Mouse (Mus musculus) forebrain, postnatal 0 days (tissue): ENCODE results near the gene Muc2. TPM values are rescaled to one million over a fixed set of nuclear protein-coding genes. Genes with fewer than 3 reads are reported as not detected.

Experiments
- ATAC-seq: fragments of 200-750 bp; cut with Nextera tagmentation; 2 replicates; pipeline ENCODE4 v1.8.0; 2017; ENCODE audit warnings: mild to moderate bottlenecking, moderate library complexity
- DNase-seq: peaks from one replicate; pipeline ENCODE4 v3.0.0-alpha.2; 2015
- H3K27ac ChIP-seq: fragments of 300-500 bp; sonication (generic); 2 replicates; pipeline ENCODE4 v1.5.1; 2014; ENCODE audit warnings: low read depth, mild to moderate bottlenecking, antibody characterized with exemption, low read length, moderate library complexity, mixed read lengths
- H3K27me3 ChIP-seq: fragments of 300-500 bp; sonication (generic); 2 replicates; pipeline ENCODE4 v1.6.1; 2014; ENCODE audit warnings: mild to moderate bottlenecking, low read length, mixed read lengths; ENCODE audit not compliant: insufficient read depth
- H3K36me3 ChIP-seq: fragments of 300-500 bp; sonication (generic); 2 replicates; pipeline ENCODE4 v1.6.1; 2014; ENCODE audit warnings: mild to moderate bottlenecking, moderate library complexity; ENCODE audit not compliant: insufficient read depth
- H3K4me1 ChIP-seq: fragments of 300-500 bp; sonication (generic); 2 replicates; pipeline ENCODE4 v1.6.1; 2014; ENCODE audit warnings: antibody characterized with exemption; ENCODE audit not compliant: insufficient read depth
- H3K4me2 ChIP-seq: fragments of 300-500 bp; sonication (generic); 2 replicates; pipeline ENCODE4 v1.6.1; 2014; ENCODE audit warnings: low read depth, mild to moderate bottlenecking, moderate library complexity
- H3K4me3 ChIP-seq: fragments of 300-500 bp; sonication (generic); 2 replicates; pipeline ENCODE4 v1.5.1; 2014; ENCODE audit warnings: low read depth, low read length, mixed read lengths
- H3K9ac ChIP-seq: fragments of 300-500 bp; sonication (generic); 2 replicates; pipeline ENCODE4 v1.6.1; 2014; ENCODE audit warnings: mild to moderate bottlenecking
- H3K9me3 ChIP-seq: fragments of 300-500 bp; sonication (generic); 2 replicates; pipeline ENCODE4 v1.6.1; 2016; ENCODE audit warnings: low read length
- CTCF ChIP-seq: sonication (generic); IDR thresholded peaks from 2 replicates; pipeline ENCODE4 v1.5.1; 2016; ENCODE audit warnings: antibody characterized with exemption, control low read depth, low read depth
- WGBS: fragments of 180-500 bp; shearing (Covaris S2); extraction: QIAGEN DNeasy Blood & Tissue Kit; methylation state at CpG from one replicate; pipeline ENCODE4 v1.1.7; 2014; 5-methylcytosine and 5-hydroxymethylcytosine counted together
- polyA plus RNA-seq: library from polyadenylated mRNA; unstranded; fragments of >200 nt; fragmentation: Nextera tagmentation; extraction: Ambion mirVana; gene quantifications from 2 replicates; pipeline ENCODE4 v1.2.1, GENCODE M21; 2015
- total RNA-seq: library from RNA; depleted of rRNA; stranded (reverse); fragments of >200 nt; gene quantifications from 2 replicates; pipeline ENCODE4 v1.2.3, GENCODE M21; 2014; rRNA removed

The Muc2 gene
- total RNA-seq (0.15 and 0.38 TPM in 2 replicates), polyA plus RNA-seq (0.05 and 0.08 TPM in 2 replicates)

DNA sequence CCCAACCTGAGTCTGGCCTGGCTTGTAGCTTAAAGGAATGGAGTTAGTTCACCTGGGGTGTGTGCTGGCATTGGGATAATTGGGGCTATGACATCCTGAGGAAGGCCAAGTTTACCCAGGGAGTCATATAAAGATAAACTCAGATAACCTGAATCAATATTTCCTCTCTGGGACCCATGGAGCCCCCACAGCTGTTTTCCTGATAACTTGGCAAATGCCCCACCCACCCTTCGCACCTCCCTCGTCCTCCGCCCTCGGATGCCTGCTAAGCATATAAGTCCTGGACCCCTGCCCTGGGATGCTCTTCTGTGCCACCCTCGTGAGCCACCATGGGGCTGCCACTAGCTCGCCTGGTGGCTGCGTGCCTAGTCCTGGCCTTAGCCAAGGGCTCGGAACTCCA, at the start of gene Muc2:
Gene Muc2, plus strand, starts transcription at position 301 of the 400 bp plus-strand sequence.
- no peak for TF ChIP-seq CTCF
- Histone ChIP-seq H3K27ac (no peak within 1 kb of the TSS), H3K4me3 (no peak within 1 kb of the TSS), H3K4me2 (no peak within 1 kb of the TSS), H3K9ac (no peak within 1 kb of the TSS), H3K4me1 (no peaks in the 10 kb centered on the region), H3K9me3 (no peaks in the 10 kb centered on the region), H3K36me3 (no peaks in the 10 kb centered on the region), H3K27me3 (no peaks in the 10 kb centered on the region)
- DNase-seq (no peak), ATAC-seq (no peak)
- WGBS: 86% methylated on average over 8 of the region's 8 CpGs

DNA sequence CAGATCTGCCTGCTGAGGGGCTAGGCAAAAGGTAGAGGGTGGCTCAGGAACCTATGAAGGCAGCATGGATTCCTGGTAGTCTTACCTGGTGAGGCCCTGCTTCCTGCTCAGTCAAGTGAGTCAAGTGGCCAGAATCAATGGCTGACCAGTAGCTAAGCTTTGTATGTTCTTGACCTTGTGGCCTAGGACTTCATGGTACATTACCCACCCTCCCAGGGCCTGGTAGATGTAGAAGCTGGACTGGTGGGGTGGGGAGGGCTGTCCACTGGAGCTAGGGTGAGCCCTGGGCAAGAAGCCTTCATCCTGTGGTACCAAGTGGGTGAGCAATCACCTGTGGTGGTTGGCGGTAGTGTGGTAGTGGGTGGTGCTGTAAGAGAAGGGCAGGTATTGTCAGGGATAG, 47.8 kb upstream of the Muc2 start:
- Histone ChIP-seq H3K27me3 (no peaks in the 10 kb centered on the region), H3K36me3 (no peaks in the 10 kb centered on the region), H3K4me1 (no peaks in the 10 kb centered on the region), H3K9me3 (no peaks in the 10 kb centered on the region), H3K4me3 (no peak overlapping the region), H3K9ac (no peak overlapping the region), H3K4me2 (no peak overlapping the region), H3K27ac (no peak overlapping the region)
- WGBS: 86% methylated on average over 1 of the region's 1 CpGs
- no peak for DNase-seq
- no peak for TF ChIP-seq CTCF
- no peak for ATAC-seq

DNA sequence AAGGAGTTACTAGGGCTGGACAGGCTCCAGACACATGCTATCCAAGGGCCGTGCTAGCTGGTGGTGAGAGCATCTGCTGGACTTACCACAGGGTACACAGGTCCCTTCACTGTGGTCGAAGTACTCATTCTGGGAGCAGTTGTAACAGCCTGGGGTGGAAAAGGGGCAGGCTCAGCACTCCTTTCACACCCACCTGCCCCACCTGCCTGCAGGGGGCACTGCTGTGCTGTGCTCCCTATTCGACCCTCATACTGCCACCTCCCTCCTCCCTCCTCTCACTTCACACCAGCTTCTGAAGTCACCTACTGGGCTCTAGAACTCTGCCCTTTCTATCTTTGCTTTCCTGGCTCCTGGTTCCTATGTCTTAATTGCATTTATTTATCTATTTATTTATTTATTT, 47.0 kb upstream of the Muc2 start:
- no peak overlapping the region for H3K27ac ChIP-seq
- 65% methylated on average over 3 of the region's 3 CpGs for WGBS

DNA sequence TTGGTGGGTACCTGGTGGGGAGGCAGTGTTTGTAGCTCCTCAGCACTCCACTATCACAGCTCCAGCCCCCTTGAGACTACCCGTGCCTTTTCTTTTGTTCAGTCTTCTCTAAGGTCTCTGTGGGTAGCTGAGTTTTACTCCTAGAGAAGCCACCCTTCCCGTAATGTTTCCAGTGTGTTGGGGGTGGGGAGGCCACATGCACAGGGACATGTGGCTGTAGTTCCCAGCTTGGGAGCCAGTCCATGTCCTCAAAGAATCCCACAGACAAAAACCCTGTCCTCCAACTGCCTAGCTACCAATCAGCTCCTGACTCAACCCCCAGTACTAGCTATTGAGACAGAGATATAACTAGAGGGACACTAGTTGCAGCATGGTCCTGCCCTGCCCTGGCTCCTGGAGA, 43.1 kb upstream of the Muc2 start:
- H3K27me3 ChIP-seq: no peaks in the 10 kb centered on the region
- no peaks in the 10 kb centered on the region for H3K36me3 ChIP-seq
- no peak for TF ChIP-seq CTCF
- no peak for ATAC-seq
- no peak for DNase-seq
- H3K4me2 ChIP-seq: no peak overlapping the region
- no peak overlapping the region for H3K27ac ChIP-seq
- 78% methylated on average over 2 of the region's 2 CpGs for WGBS
- H3K4me1 ChIP-seq: no peaks in the 10 kb centered on the region
- H3K9me3 ChIP-seq: no peaks in the 10 kb centered on the region
- no peak overlapping the region for H3K4me3 ChIP-seq
- no peak overlapping the region for H3K9ac ChIP-seq

More for the DNA sequence above, 47.0 kb upstream of the Muc2 start:
- H3K4me3 ChIP-seq: no peak overlapping the region
- no peaks in the 10 kb centered on the region for H3K4me1 ChIP-seq
- H3K9ac ChIP-seq: no peak overlapping the region
- peak; percentile 45; the same call in 1 of the 2 replicates for TF ChIP-seq CTCF
- ATAC-seq (no peak), DNase-seq (no peak)
- no peak overlapping the region for H3K4me2 ChIP-seq
- H3K27me3 ChIP-seq: no peaks in the 10 kb centered on the region
- no peaks in the 10 kb centered on the region for H3K9me3 ChIP-seq
- H3K36me3 ChIP-seq: no peaks in the 10 kb centered on the region

DNA sequence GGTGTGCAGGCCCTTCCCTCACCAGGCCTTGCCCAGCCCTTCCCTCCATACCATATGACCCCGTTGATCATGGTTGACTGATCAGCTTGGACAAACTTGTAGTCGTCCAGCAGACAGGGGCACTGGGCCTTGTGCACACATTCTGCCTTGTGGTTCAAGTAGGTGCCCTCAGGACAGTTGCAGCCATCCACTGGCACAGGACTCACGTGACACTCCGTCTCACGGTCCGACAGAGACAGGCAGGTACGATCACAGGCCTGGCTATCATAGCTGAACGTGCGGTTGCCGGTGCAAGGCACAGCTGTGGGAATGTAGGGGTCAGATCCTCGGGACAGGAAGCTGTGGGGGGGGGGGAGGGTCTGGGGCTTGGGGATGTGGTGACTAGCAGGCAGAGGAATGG, 42.3 kb upstream of the Muc2 start:
- no peak overlapping the region for H3K4me3 ChIP-seq
- H3K4me1 ChIP-seq: no peaks in the 10 kb centered on the region
- no peak overlapping the region for H3K27ac ChIP-seq
- H3K9me3 ChIP-seq: no peaks in the 10 kb centered on the region
- no peaks in the 10 kb centered on the region for H3K36me3 ChIP-seq
- no peaks in the 10 kb centered on the region for H3K27me3 ChIP-seq
- ATAC-seq (no peak), DNase-seq (no peak)
- H3K4me2 ChIP-seq: no peak overlapping the region
- TF ChIP-seq CTCF: no peak
- WGBS: 81% methylated on average over 11 of the region's 11 CpGs
- H3K9ac ChIP-seq: no peak overlapping the region

DNA sequence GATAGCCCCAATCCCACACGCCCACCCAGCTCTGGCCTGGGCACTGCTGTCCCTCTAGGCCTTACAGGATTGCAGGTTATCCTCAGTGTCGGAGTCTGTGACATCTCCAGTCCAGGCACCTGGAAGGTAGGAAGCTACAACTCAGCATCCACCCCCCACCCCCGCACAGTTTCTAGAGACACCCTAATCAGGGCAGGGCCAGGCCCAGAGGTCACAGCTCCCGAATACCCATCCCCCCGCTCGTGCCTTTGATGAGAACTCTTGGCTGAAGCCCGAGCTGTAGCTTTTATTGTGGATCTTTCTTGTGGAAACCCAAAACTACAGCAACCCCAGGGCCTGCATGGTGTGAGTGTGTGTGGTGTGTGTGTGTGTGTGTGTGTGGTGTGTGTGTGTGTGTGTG, 37.9 kb upstream of the Muc2 start:
- DNase-seq: no peak
- no peaks in the 10 kb centered on the region for H3K36me3 ChIP-seq
- no peaks in the 10 kb centered on the region for H3K9me3 ChIP-seq
- no peaks in the 10 kb centered on the region for H3K4me1 ChIP-seq
- H3K27ac ChIP-seq: no peak overlapping the region
- H3K27me3 ChIP-seq: no peaks in the 10 kb centered on the region
- H3K4me2 ChIP-seq: no peak overlapping the region
- TF ChIP-seq CTCF: no peak
- no peak overlapping the region for H3K9ac ChIP-seq
- no peak for ATAC-seq
- no peak overlapping the region for H3K4me3 ChIP-seq
- 51% methylated on average over 7 of the region's 7 CpGs for WGBS

DNA sequence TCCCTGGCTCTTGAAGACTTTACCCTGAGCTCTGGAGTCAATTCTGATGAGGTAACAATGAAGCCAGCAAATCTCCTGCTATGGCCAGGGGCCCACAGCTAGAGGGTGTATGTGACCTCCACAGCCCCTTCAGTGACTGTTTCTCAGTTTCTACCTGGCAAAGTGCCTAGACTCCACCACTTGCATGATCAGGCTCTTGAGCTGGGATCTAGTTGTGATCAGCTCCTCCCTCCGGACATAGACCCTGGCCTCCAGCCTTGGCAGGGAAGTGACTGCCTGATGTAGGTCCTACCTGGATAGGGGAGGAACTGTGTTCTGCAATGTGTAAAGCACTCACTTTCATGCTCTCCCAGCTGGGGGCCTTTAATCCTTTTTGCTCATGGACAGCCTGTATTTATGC, 29.8 kb upstream of the Muc2 start:
- Histone ChIP-seq H3K36me3 (no peaks in the 10 kb centered on the region), H3K9ac (no peak overlapping the region), H3K4me3 (no peak overlapping the region), H3K9me3 (no peaks in the 10 kb centered on the region), H3K27ac (no peak overlapping the region), H3K27me3 (no peaks in the 10 kb centered on the region), H3K4me2 (no peak overlapping the region), H3K4me1 (no peaks in the 10 kb centered on the region)
- WGBS: 81% methylated on average over 1 of the region's 1 CpGs
- DNase-seq: no peak
- no peak for TF ChIP-seq CTCF
- ATAC-seq: no peak

DNA sequence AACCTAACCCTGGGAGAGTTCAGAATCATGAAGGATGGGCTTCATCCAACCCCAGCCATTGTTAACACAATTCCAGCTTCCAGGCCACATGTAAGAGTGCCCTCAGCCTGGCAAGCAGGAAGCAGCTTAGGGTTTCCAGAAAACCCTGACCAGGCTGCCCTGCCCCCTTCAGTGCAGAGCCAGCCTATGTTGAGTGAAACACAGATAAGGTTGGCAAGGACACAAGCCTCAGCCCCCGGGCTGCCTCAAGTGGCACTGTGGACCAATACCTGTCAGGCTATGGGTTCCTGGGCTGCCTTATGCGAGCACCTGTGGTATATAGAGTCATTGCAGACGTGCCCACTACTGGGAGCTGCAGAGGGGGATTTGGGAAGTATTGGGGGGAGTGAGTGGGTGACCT, 28.7 kb upstream of the Muc2 start:
- Histone ChIP-seq H3K36me3 (no peaks in the 10 kb centered on the region), H3K27me3 (no peaks in the 10 kb centered on the region), H3K4me2 (no peak overlapping the region), H3K9ac (no peak overlapping the region), H3K27ac (no peak overlapping the region), H3K4me3 (no peak overlapping the region), H3K4me1 (no peaks in the 10 kb centered on the region), H3K9me3 (no peaks in the 10 kb centered on the region)
- DNase-seq: no peak
- no peak for ATAC-seq
- TF ChIP-seq CTCF: no peak
- 82% methylated on average over 3 of the region's 3 CpGs for WGBS
